Mouse (Mus musculus) midbrain, embryonic 16.5 days (tissue): ENCODE measurements at regions not wholly inside any gene's neighbourhood (a gene's known extent, or its start where the extent isn't known, plus 50 kb on each side); places are given as distances from the start of the nearest gene placed in this dataset.
A peak's percentile ranks its signal among the peaks of the same experiment; 100 is the strongest.

Experiments used
- ATAC-seq: fragments of 200-750 bp; cut with Nextera tagmentation; 2 replicates; pipeline ENCODE4 v1.8.0; 2017; ENCODE audit warnings: moderate TSS enrichment
- H3K27ac ChIP-seq: fragments of 300-500 bp; sonication (generic); 2 replicates; pipeline ENCODE4 v1.5.1; 2014; ENCODE audit warnings: mild to moderate bottlenecking, low read length, mixed read lengths
- H3K27me3 ChIP-seq: fragments of 300-500 bp; sonication (generic); 2 replicates; pipeline ENCODE4 v1.6.1; 2014; ENCODE audit warnings: low read depth, low read length, mixed read lengths; ENCODE audit not compliant: control insufficient read depth, insufficient read depth
- H3K36me3 ChIP-seq: fragments of 300-500 bp; sonication (generic); 2 replicates; pipeline ENCODE4 v1.6.1; 2014; ENCODE audit warnings: mild to moderate bottlenecking, low read length, moderate library complexity, mixed read lengths; ENCODE audit not compliant: control insufficient read depth, insufficient read depth
- H3K4me1 ChIP-seq: fragments of 300-500 bp; sonication (generic); 2 replicates; pipeline ENCODE4 v1.6.1; 2014; ENCODE audit warnings: mild to moderate bottlenecking, low read length, mixed read lengths; ENCODE audit not compliant: control insufficient read depth, insufficient read depth
- H3K4me2 ChIP-seq: fragments of 300-500 bp; sonication (generic); 2 replicates; pipeline ENCODE4 v1.6.1; 2014; ENCODE audit warnings: mild to moderate bottlenecking, low read length, mixed read lengths
- H3K4me3 ChIP-seq: fragments of 300-500 bp; sonication (generic); 2 replicates; pipeline ENCODE4 v1.5.1; 2014; ENCODE audit warnings: low read depth, mild to moderate bottlenecking, low read length, moderate library complexity, mixed read lengths
- H3K9ac ChIP-seq: fragments of 300-500 bp; sonication (generic); 2 replicates; pipeline ENCODE4 v1.6.1; 2014; ENCODE audit warnings: low read depth, low read length, mixed read lengths
- H3K9me3 ChIP-seq: fragments of 300-500 bp; sonication (generic); replicated peaks from 2 replicates; pipeline ENCODE4 v1.6.1; 2014; ENCODE audit warnings: mild to moderate bottlenecking, low read length, mixed read lengths; ENCODE audit not compliant: control insufficient read depth, poor library complexity, severe bottlenecking
- WGBS: fragments of 180-500 bp; shearing (Covaris S2); extraction: QIAGEN DNeasy Blood & Tissue Kit; methylation state at CpG from one replicate; pipeline ENCODE4 v1.1.7; 2014; 5-methylcytosine and 5-hydroxymethylcytosine counted together

DNA sequence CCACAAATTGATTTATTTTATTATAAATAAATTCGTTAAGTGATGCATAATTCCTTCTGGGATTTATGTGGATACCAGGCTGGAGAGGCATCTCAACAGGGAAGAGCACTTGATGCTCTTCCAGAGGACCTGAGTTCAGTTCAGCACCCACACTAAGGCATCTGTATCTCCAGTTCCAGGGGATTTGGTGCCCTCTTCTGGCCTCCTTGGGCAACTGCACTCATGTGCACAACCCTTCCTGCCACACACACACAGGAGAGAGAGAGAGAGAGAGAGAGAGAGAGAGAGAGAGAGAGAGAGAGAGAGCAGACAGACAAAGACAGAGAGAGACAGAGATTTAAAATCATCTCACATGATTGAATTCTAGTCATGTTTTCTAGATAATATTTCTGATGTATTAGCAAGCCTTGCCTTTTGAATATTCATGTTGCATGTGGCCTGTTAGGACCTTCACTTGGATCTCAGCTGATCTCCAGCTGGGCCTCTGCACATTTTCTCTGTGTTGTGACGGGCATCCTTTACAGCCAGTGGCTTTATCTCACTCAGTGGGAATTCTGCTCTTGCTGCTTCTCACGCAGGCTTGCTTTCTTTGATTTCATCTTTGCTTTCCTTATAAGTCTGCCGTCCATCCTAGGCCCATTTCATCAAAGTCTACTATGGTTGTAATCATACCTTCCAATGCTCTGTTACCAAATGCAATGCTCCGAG is 212.3 kb downstream of the Zfp326 start:
- ATAC-seq, result no peak
- no peak overlapping the region for H3K4me2 ChIP-seq
- no peak overlapping the region for H3K9ac ChIP-seq
- WGBS, result 54% methylated on average over 5 of the region's 5 CpGs
- H3K4me3 ChIP-seq, result no peak overlapping the region
- no peaks in the 10 kb centered on the region for H3K27me3 ChIP-seq
- H3K36me3 ChIP-seq, result no peaks in the 10 kb centered on the region
- H3K27ac ChIP-seq, result no peak overlapping the region
- H3K4me1 ChIP-seq, result no peaks in the 10 kb centered on the region
- H3K9me3 ChIP-seq, result peaks cover 3% of the 10 kb centered on the region

- Histone ChIP-seq H3K9ac (no peak overlapping the region), H3K9me3 (peaks cover 3% of the 10 kb centered on the region), H3K27ac (no peak overlapping the region), H3K4me1 (0 out of 2 replicates have a peak, but pooled peaks cover 2% of the 10 kb centered on the region), H3K36me3 (no peaks in the 10 kb centered on the region), H3K4me2 (no peak overlapping the region), H3K27me3 (no peaks in the 10 kb centered on the region), H3K4me3 (no peak overlapping the region)
- WGBS, result 83% methylated on average over 4 of the region's 4 CpGs
- ATAC-seq, result no peak
These were observed 207.4 kb downstream of the Zfp326 start for GRCm38 (mm10) chr5:106083786-106084185.

DNA sequence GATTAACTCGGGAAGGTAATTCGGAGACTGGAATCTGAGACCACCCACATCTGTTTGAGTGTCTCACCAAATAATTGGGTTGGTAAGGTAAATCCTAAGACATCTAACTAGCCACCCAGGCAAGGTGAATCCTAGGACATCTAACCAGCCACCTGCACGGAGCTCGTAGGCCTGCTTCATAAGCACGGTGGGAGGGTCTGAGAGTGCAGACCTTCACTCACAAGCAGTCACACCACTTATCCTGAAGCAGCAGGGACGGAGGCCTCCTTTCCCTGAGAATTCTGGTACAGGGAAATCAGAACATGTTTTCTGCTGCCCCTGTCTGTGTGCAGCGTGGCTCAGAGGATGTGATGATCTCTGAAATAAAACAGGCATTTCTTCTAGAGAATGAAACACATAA is 206.5 kb downstream of the Zfp326 start:
- Histone ChIP-seq H3K4me1 (0 out of 2 replicates have a peak, but pooled peaks cover 2% of the 10 kb centered on the region), H3K9me3 (peaks cover 3% of the 10 kb centered on the region), H3K27me3 (no peaks in the 10 kb centered on the region), H3K4me3 (no peak overlapping the region), H3K27ac (no peak overlapping the region), H3K36me3 (no peaks in the 10 kb centered on the region), H3K9ac (no peak overlapping the region), H3K4me2 (no peak overlapping the region)
- 65% methylated on average over 7 of the region's 7 CpGs for WGBS
- ATAC-seq, result no peak

DNA sequence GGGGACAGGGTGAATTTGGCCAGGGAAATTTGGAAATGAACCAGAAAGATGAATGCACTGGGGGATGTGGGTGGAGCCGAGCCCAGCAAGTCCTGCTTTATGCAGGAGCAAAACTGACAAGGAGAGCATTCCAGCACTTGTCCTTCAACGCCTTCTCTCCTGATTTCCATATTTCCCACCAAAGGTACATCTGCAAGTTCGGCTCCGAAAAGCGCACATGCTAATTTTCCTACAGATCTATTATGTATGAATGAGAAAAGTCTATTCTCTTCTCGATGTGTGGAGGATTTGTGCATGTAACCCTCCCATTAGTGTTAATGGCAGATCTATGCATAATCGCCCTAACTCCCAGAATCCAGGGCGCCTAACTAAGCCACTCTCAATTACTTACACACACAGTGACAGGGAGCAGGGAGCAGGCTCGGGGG is 190.8 kb downstream of the Zfp326 start:
- Histone ChIP-seq H3K4me3 (no peak overlapping the region), H3K36me3 (no peaks in the 10 kb centered on the region), H3K9me3 (peaks cover 2% of the 10 kb centered on the region; the same call in 1 of the 2 replicates), H3K27ac (no peak overlapping the region), H3K4me2 (no peak overlapping the region), H3K4me1 (no peaks in the 10 kb centered on the region), H3K27me3 (no peaks in the 10 kb centered on the region), H3K9ac (no peak overlapping the region)
- 43% methylated on average over 9 of the region's 9 CpGs for WGBS
- peak; percentile 48 for ATAC-seq

DNA sequence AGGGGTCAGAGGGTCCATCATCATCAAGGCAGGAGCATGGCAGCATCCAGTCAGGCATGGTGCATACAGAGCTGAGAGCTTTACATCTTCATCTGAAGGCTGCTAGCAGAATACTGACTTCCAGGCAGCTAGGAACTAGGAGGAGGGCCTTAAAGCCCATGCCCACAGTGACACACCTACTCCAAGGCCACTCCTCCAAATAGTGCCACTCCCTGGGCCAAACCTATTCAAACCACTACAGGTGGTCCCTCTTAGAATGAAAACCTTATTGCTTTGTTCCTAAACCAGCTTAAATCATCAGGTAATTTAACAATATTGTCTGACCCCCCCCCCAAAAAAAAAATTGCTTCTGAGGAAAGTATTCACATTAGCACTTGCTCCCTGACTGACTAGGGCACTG is 190.3 kb downstream of the Zfp326 start:
- no peak for ATAC-seq
- Histone ChIP-seq H3K4me3 (no peak overlapping the region), H3K9me3 (peaks cover 2% of the 10 kb centered on the region; the same call in 1 of the 2 replicates)

DNA sequence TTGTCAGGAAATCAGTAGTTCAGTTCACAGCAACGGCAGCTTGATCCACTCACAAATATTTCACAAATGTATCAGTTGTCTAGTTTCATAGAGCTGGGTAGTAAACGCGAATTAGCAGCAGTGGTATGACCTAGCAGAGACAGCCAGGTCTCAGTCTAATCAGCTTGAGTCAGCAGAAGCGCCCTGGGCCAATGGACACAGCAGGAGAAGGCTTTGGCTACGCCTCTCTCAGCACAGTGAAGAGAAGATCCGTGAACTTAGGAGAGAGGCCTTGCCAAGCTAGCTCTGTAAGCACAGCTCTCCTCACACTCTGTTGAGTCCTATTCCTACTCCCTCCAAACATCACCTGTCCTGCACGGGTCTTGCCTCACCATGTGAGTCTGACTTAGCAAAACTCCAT is 188.0 kb downstream of the Zfp326 start:
- ATAC-seq, result no peak
- Histone ChIP-seq H3K9ac (no peak overlapping the region), H3K9me3 (peaks cover 2% of the 10 kb centered on the region; the same call in 1 of the 2 replicates), H3K4me3 (no peak overlapping the region), H3K27me3 (no peaks in the 10 kb centered on the region), H3K27ac (no peak overlapping the region), H3K4me2 (no peak overlapping the region), H3K4me1 (no peaks in the 10 kb centered on the region), H3K36me3 (no peaks in the 10 kb centered on the region)
- 91% methylated on average over 7 of the region's 7 CpGs for WGBS

More for the DNA sequence above, 190.3 kb downstream of the Zfp326 start:
- Histone ChIP-seq H3K36me3 (no peaks in the 10 kb centered on the region), H3K27me3 (no peaks in the 10 kb centered on the region), H3K4me2 (no peak overlapping the region), H3K27ac (no peak overlapping the region), H3K9ac (no peak overlapping the region), H3K4me1 (no peaks in the 10 kb centered on the region)

- WGBS, result 90% methylated on average over 6 of the region's 6 CpGs
- H3K9ac ChIP-seq, result no peak overlapping the region
- H3K27me3 ChIP-seq, result no peaks in the 10 kb centered on the region
- no peaks in the 10 kb centered on the region for H3K4me1 ChIP-seq
- H3K36me3 ChIP-seq, result no peaks in the 10 kb centered on the region
- H3K27ac ChIP-seq, result no peak overlapping the region
- no peak overlapping the region for H3K4me2 ChIP-seq
- H3K4me3 ChIP-seq, result no peak overlapping the region
- H3K9me3 ChIP-seq, result peaks cover 2% of the 10 kb centered on the region; the same call in 1 of the 2 replicates
- ATAC-seq, result no peak
These were observed 186.6 kb downstream of the Zfp326 start for GRCm38 (mm10) chr5:106062926-106063325.

- Histone ChIP-seq H3K4me1 (0 out of 2 replicates have a peak, but pooled peaks cover 3% of the 10 kb centered on the region), H3K4me2 (no peak overlapping the region), H3K27ac (no peak overlapping the region), H3K36me3 (no peaks in the 10 kb centered on the region), H3K9me3 (no peaks in the 10 kb centered on the region), H3K9ac (no peak overlapping the region), H3K4me3 (no peak overlapping the region), H3K27me3 (no peaks in the 10 kb centered on the region)
- no peak for ATAC-seq
- 46% methylated on average over 9 of the region's 9 CpGs for WGBS
These were observed 180.3 kb downstream of the Zfp326 start for GRCm38 (mm10) chr5:106056631-106057030.

DNA sequence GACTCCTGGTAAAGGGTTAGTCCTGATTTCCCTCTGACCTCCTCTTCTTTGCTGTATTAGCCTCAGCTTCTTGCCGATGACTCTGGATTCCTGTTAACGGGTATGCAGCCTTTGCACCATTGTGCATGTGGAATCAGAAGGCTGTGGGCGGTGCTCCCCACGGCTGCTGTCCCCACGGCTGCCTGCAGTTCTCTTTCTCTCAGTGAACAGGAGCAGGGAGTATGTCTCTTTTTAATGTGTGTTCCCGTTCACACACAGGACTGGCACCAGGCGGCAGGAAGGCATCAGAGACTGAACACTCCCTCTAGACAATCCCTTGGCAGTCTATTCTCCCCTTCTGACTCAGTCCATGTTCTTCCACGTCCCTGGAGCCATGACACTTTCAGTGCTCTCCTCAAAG is 178.9 kb downstream of the Zfp326 start:
- Histone ChIP-seq H3K9ac (no peak overlapping the region), H3K4me2 (no peak overlapping the region), H3K36me3 (no peaks in the 10 kb centered on the region), H3K27me3 (no peaks in the 10 kb centered on the region), H3K9me3 (no peaks in the 10 kb centered on the region), H3K27ac (no peak overlapping the region), H3K4me1 (0 out of 2 replicates have a peak, but pooled peaks cover 3% of the 10 kb centered on the region), H3K4me3 (no peak overlapping the region)
- 40% methylated on average over 8 of the region's 8 CpGs for WGBS
- ATAC-seq, result no peak
